Mouse (Mus musculus) mesoderm, embryonic 11.5 days (tissue): Measurements from ENCODE around the gene Cdc42.

Source experiments
- DNase-seq: peaks from one replicate; pipeline ENCODE4 v3.0.0-alpha.2; 2012; ENCODE audit warnings: low read depth, low spot score

The Cdc42 gene

DNA sequence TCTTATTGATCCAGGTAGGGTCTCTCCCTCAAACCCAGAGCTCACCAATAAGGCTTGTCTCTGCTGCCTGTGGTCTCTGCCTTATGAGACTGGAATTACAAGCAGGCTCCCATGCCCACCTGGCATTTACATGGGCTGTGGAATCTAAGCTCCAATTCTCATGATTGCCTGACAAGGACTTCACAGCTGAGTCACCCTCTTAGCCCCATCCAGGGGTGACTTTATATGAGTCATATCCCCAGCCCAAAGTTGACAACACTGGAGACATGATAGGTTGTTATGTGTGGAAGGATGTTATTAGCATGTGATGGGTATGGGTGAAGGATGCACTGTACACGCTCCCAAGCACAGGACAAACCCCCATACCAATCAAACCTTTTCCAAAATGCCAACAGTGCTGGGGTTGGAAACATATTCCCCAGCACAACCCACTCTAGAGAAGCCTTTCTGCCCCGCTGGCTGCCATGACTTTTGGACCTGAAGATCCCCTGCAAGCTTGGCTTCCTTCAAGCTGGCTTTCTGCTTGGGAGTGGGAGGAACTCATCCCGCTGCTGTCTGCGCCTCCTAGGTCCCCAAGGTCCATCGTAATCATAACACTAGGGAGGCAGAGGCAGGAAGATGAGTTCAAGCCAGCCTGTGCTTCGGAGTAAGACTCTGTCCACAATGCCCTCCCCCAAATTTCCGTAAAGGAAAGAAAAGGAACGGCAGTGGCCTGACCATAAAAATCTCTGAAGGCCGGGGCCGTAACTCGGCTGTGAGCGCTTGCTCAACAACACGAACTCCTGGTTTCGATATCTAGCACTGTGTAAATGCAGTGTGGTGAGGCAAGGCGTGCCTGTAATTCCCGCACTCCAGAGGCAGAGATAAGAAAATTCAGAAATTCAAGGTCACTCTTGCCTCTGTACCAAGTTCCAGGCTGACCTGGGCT is 14.3 kb upstream of the Cdc42 start:
- no peak for DNase-seq

DNA sequence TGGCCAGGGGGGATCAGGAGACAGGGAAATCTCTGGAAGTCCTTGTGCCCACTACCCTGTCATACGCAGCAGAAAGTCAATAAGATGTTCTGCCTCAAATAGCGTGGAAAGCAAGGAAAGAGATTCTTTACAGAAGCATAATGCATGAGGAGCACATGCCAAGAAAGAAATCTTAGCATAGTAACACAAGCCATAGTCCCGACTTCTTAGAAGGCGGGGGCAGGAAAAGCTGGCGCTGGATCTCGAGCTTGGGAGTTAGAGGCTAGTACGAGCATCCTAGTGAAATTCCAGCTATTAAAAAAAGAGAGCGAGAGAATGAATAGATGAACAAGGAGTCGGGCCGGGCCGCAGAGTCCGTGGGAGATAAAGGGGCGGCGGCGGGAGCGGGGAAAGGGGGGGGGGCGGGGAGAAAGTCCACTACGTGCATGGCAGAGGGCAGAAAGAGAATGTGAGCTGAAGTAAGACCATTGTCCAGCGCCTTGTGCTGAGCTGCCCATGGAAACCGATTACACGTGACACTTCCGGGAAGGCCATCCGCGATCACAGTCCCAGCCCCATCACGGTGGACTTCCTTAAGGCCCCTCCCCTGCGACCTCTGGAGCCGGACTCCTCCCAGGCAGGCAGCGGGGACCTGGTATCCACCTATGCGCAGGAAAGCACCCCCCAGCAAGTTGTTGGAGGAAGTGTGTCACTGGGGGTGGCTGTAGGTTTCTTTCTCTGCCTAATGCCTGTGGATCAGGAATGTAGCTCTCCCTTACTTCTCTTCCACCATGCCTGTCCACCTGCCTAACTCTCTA is 12.6 kb upstream of the Cdc42 start:
- DNase-seq = peak; percentile 35

GRCm38 (mm10) chr4:137368198-137368597 is 10.7 kb upstream of the Cdc42 start:
- DNase-seq = no peak

DNA sequence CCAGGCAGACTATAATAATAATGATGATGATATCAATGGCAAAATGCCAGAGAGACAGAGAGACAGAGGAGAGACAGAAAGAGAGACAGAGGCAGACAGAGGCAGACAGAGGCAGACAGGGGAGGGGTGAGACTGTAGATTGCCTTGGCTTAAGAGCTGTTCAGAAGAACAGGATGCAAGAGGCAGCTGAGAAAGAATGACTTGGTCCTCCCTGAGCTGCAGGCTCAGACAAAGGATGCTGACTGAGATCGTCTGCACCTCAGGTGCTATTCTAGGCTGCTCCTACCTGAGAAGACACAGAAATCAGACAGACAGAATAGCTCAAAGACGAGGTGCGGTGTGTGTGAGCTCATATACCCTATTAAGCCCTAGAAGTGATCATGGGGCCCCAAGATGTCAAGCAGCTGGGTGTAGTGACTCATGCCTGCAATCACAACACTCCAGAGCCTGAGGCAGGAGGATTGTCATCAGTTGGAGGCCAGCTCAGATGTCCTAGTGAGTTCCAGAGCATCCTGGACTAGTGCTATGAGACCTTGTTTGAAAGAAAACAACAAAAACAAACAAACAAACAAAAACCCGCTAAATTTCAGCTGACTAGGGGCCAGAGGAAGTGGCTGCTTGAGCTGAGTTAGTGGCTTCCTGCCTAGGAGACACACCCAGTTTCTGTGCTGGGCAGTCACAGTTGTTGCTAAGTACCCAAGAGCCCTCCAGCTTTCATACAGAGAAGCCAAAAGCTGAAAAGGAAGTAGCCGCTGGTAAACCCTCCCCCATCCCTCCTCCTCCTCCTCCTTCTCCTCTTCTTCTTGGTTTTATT is 10.0 kb upstream of the Cdc42 start:
- no peak for DNase-seq

GRCm38 (mm10) chr4:137366097-137366496 is 8.6 kb upstream of the Cdc42 start:
- DNase-seq = no peak

DNA sequence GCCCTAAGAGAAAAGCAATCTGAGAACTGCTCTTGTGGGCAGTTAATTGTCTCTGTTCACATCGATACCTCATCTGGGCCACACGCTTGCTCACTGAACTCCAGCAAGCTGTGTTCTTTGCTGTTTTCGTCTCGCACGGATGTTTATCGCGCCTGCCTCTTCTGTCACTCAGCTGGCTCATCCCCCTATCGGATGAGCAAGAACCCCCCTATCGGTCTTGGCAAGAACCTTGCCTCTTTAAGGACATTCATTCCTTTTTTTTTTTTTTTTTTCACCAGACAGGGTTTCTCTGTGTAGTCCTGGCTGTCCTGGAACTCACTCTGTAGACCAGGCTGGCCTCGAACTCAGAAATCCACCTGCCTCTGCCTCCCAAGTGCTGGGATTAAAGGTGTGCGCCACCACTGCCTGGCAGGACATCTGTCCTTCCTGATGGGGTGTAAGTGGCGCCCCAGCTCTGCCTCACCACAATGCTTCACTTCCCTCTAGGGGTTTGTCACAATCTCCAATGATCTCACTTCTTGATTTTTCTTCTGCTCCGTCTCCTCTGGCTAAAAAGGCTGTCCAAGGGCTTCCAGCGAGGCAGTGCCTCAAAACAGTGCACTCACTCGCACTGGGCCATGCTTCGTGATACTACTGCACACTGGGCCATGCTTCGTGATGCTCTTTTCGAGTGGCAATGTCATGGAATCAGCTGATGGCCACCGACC is 8.0 kb upstream of the Cdc42 start:
- no peak for DNase-seq

- DNase-seq = no peak
Observed at GRCm38 (mm10) chr4:137364826-137365225, 7.3 kb upstream of the Cdc42 start.

DNA sequence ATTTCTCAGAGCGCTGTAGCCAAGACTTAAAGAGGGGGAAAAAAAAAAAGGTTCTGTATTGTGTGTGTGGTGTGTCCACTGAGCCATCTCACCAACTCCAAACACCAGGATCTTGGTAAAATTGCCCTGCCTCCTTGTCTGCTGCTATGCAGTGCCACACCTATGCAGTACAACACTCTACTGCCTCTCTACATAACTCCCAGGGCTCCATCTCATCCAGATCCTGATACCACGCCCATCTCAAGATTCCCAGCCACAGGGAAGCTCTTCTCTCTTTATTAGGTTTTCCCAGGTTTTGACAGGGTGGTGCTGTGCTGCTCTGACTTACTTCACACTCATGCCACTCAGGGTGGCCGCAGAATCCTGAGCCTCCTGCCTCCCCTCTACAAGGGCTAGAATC is 3.5 kb upstream of the Cdc42 start:
- no peak for DNase-seq

DNA sequence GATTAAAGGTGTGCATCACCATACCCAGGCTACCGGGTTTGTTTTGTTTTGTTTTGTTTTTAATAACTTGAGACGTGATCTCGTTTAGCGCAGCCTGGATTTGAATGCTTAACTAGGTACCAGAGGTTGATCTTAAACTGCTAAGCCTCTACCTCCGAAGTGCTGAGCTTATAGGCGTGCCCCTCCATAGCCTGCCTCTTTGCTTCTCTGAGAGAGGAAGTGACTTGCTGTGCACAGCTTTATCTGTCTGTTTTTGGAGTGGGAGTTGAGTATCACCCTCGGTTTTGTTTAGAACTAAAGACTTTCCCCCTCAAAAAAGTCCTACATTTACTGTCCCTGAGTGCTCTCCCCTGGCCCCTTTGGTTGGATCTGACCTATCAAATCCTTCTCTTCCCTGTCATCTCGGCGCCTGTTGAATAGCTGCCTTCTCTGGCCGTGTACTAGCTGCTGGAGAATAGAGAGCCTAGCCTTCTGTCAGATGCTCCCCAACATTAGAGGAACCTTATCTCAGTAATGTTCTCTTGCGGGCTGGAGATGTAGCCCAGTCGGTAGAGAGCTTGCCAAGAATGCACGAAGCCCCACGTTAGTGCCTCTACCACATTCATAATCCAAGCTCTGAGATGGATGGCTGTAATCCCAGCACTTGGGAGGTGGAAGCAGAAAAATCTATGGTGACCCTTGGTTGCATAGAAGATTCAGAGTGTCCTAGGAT is 927 bp upstream of the Cdc42 start:
- no peak for DNase-seq

- DNase-seq = peak; percentile 59
Observed at GRCm38 (mm10) chr4:137356674-137357510, 628 bp downstream of the Cdc42 start.

DNA sequence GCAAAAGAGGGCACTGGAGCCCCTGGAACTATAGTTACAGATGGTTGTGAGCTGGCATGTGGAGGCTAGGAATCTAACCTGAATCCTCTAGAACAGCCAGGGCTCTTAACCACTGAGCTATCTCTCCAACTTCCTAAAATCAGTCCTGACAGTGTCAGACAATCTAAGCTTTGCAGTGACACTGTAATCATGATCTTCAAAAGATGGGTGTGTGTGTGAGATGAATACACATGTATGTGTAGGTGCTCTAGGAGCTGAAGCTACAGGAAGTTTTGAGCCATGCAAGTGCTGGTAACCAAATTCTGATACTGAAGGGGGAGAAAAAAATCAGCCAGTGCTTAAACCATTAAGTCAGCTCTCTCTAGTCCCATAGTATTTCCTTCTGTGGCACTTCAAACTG is 6.9 kb downstream of the Cdc42 start:
- no peak for DNase-seq

GRCm38 (mm10) chr4:137345790-137346189 is 11.7 kb downstream of the Cdc42 start:
- no peak for DNase-seq

- no peak for DNase-seq
Observed at GRCm38 (mm10) chr4:137345112-137345511, 12.4 kb downstream of the Cdc42 start.

- DNase-seq = no peak
Observed at GRCm38 (mm10) chr4:137342816-137343215, 14.7 kb downstream of the Cdc42 start.

- no peak for DNase-seq
Observed at GRCm38 (mm10) chr4:137339415-137339814, 18.1 kb downstream of the Cdc42 start.

DNA sequence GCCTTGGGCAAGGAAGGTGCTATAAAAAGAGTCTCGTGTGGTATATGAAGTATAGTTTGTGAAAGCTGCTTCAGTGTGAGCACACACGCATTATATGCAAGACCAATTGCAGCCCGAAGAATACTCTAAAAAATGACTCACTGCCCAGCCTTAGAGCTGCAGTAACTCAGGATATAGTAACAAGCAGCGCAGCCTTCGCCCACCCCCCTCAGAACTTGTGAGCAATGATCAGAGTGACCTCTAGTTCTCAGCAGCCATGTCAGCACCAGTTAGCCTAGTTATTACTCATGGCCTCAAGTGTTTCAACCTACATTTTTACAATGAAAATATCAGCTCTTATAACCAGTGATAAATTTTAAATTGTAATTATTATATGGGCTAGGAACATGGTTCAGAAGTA is 21.1 kb downstream of the Cdc42 start:
- DNase-seq = no peak

- no peak for DNase-seq
Observed at GRCm38 (mm10) chr4:137332051-137332450, 25.5 kb downstream of the Cdc42 start.

DNA sequence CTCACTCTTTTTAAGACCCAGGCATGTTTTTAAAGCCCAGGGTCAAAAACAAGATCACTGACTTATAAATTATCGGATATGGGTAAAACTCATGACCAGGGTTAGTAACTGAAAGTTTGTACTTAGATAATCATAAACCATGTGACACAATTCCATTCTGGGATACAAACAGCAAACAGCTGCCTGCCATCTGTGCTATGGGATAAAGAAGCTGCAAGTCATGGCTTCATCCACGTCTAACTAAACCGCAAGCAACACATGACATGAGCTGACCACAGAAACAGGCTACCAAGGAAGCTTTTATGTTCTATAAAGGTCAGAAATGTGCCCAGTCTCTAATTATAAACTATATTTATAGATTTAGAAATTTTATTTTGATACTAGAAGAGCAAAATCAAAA is 31.0 kb downstream of the Cdc42 start:
- no peak for DNase-seq

GRCm38 (mm10) chr4:137324926-137325325 is 32.6 kb downstream of the Cdc42 start:
- DNase-seq = no peak
